Mouse (Mus musculus) heart, postnatal 0 days (tissue): ENCODE data around the gene Cd99l2. TPM values are rescaled to one million over a fixed set of nuclear protein-coding genes. Genes with fewer than 3 reads are reported as not detected.

Experiments
- ATAC-seq: fragments of 200-750 bp; cut with Nextera tagmentation; 2 replicates; pipeline ENCODE4 v1.8.0; 2017; ENCODE audit warnings: low read depth, moderate number of reproducible peaks, moderate library complexity; ENCODE audit not compliant: insufficient read depth
- DNase-seq: peaks from one replicate; pipeline ENCODE4 v3.0.0-alpha.2; 2016; ENCODE audit warnings: low spot score
- H3K27ac ChIP-seq: fragments of 300-500 bp; sonication (generic); 2 replicates; pipeline ENCODE4 v1.5.1; 2014; ENCODE audit warnings: low read depth, mild to moderate bottlenecking
- H3K27me3 ChIP-seq: fragments of 300-500 bp; sonication (generic); 2 replicates; pipeline ENCODE4 v1.6.1; 2014; ENCODE audit warnings: low read length, mixed read lengths; ENCODE audit not compliant: control insufficient read depth, insufficient read depth
- H3K36me3 ChIP-seq: fragments of 300-500 bp; sonication (generic); replicated peaks from 2 replicates; pipeline ENCODE4 v1.6.1; 2014; ENCODE audit warnings: low read length, mixed read lengths; ENCODE audit not compliant: control insufficient read depth, insufficient read depth
- H3K4me1 ChIP-seq: fragments of 300-500 bp; sonication (generic); 2 replicates; pipeline ENCODE4 v1.6.1; 2014; ENCODE audit warnings: antibody characterized with exemption; ENCODE audit not compliant: control insufficient read depth, insufficient read depth
- H3K4me2 ChIP-seq: fragments of 300-500 bp; sonication (generic); 2 replicates; pipeline ENCODE4 v1.6.1; 2014; ENCODE audit warnings: low read depth, mild to moderate bottlenecking, low read length, moderate library complexity
- H3K4me3 ChIP-seq: fragments of 300-500 bp; sonication (generic); 2 replicates; pipeline ENCODE4 v1.5.1; 2014; ENCODE audit warnings: low read depth, low read length
- H3K9ac ChIP-seq: fragments of 300-500 bp; sonication (generic); replicated peaks from 2 replicates; pipeline ENCODE4 v1.6.1; 2014; ENCODE audit warnings: low read depth, low read length, mixed read lengths
- H3K9me3 ChIP-seq: fragments of 300-500 bp; sonication (generic); replicated peaks from 2 replicates; pipeline ENCODE4 v1.6.1; 2016; ENCODE audit warnings: low read length; ENCODE audit not compliant: control insufficient read depth
- CTCF ChIP-seq: IDR thresholded peaks from 2 replicates; pipeline ENCODE4 v1.5.1; 2016; ENCODE audit warnings: antibody characterized with exemption, control low read depth, low read depth
- EP300 ChIP-seq: IDR thresholded peaks from 2 replicates; pipeline ENCODE4 v1.6.1; 2016; ENCODE audit warnings: antibody characterized with exemption, low read depth
- WGBS: fragments of 180-500 bp; shearing (Covaris S2); extraction: QIAGEN DNeasy Blood & Tissue Kit; methylation state at CpG from one replicate; pipeline ENCODE4 v1.1.7; 2014; 5-methylcytosine and 5-hydroxymethylcytosine counted together
- polyA plus RNA-seq: library from polyadenylated mRNA; unstranded; fragments of >200 nt; fragmentation: Nextera tagmentation; extraction: Ambion mirVana; gene quantifications from 2 replicates; pipeline ENCODE4 v1.2.1, GENCODE M21; 2015
- total RNA-seq: library from RNA; depleted of rRNA; stranded (reverse); fragments of >200 nt; gene quantifications from 2 replicates; pipeline ENCODE4 v1.2.3, GENCODE M21; 2014; ENCODE audit warnings: low replicate concordance

The Cd99l2 gene
- total and polyA plus RNA-seq, 2 experiments from 2014 or later = 22.1 to 43.9 TPM

- no peak for ATAC-seq
- H3K27me3 ChIP-seq = no peaks in the 10 kb centered on the region
- no peak overlapping the region for H3K4me3 ChIP-seq
- peaks cover 10% of the 10 kb centered on the region; the same call in 1 of the 2 replicates for H3K4me1 ChIP-seq
- no peak overlapping the region for H3K4me2 ChIP-seq
- H3K9ac ChIP-seq = no peak overlapping the region
- no peaks in the 10 kb centered on the region for H3K9me3 ChIP-seq
- no peaks in the 10 kb centered on the region for H3K36me3 ChIP-seq
- WGBS = 53% methylated on average over 6 of the region's 6 CpGs
- TF ChIP-seq EP300 (no peak), CTCF (no peak)
- no peak overlapping the region for H3K27ac ChIP-seq
- no peak for DNase-seq
Observed at GRCm38 (mm10) chrX:71528646-71529045, 36.0 kb upstream of the Cd99l2 start.

GRCm38 (mm10) chrX:71528150-71528549, 35.5 kb upstream of the Cd99l2 start:
- H3K36me3 ChIP-seq = no peaks in the 10 kb centered on the region
- no peak for DNase-seq
- 55% methylated on average over 3 of the region's 3 CpGs for WGBS
- no peak overlapping the region for H3K4me3 ChIP-seq
- no peak overlapping the region for H3K27ac ChIP-seq
- no peak for ATAC-seq
- no peaks in the 10 kb centered on the region for H3K9me3 ChIP-seq
- H3K4me1 ChIP-seq = peaks cover 10% of the 10 kb centered on the region; the same call in 1 of the 2 replicates
- TF ChIP-seq CTCF = no peak
- TF ChIP-seq EP300 = no peak
- H3K4me2 ChIP-seq = no peak overlapping the region
- H3K9ac ChIP-seq = no peak overlapping the region
- no peaks in the 10 kb centered on the region for H3K27me3 ChIP-seq

DNA sequence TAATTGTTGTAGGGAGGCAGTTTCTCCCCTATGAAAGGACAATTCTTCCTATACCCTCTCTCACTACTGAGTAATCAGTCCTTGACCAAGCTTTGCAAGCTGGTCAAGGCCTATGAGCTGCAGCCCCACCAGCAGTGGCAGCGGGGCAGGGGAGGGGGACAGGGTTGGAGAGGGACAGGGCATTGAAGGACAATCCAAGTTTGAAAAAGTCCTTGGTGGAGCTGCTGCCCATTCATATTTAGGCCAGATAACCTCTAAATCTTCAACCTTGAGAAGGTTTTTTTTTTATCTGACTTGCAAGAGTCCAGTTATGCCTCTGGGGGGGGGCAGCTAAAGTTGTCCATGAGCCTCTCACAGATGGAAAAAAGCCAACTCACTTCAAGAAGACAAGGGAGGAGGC, 34.8 kb upstream of the Cd99l2 start:
- no peak for ATAC-seq
- H3K27me3 ChIP-seq = no peaks in the 10 kb centered on the region
- no peak overlapping the region for H3K4me2 ChIP-seq
- WGBS = 73% methylated on average over 1 of the region's 1 CpGs
- no peaks in the 10 kb centered on the region for H3K9me3 ChIP-seq
- H3K36me3 ChIP-seq = no peaks in the 10 kb centered on the region
- no peak overlapping the region for H3K9ac ChIP-seq
- H3K27ac ChIP-seq = no peak overlapping the region
- H3K4me3 ChIP-seq = no peak overlapping the region
- H3K4me1 ChIP-seq = peaks cover 10% of the 10 kb centered on the region; the same call in 1 of the 2 replicates
- peak; percentile 10 for DNase-seq
- TF ChIP-seq EP300 (no peak), CTCF (no peak)

- no peak for TF ChIP-seq CTCF
- no peak for TF ChIP-seq EP300
- Histone ChIP-seq H3K27me3 (no peaks in the 10 kb centered on the region), H3K4me1 (peaks cover 10% of the 10 kb centered on the region; the same call in 1 of the 2 replicates), H3K9me3 (no peaks in the 10 kb centered on the region), H3K9ac (no peak overlapping the region), H3K4me3 (no peak overlapping the region), H3K4me2 (no peak overlapping the region), H3K27ac (no peak overlapping the region), H3K36me3 (no peaks in the 10 kb centered on the region)
- DNase-seq = no peak
- ATAC-seq = no peak
- 26% methylated on average over 3 of the region's 3 CpGs for WGBS
Observed at GRCm38 (mm10) chrX:71525593-71526299, 33.1 kb upstream of the Cd99l2 start.

DNA sequence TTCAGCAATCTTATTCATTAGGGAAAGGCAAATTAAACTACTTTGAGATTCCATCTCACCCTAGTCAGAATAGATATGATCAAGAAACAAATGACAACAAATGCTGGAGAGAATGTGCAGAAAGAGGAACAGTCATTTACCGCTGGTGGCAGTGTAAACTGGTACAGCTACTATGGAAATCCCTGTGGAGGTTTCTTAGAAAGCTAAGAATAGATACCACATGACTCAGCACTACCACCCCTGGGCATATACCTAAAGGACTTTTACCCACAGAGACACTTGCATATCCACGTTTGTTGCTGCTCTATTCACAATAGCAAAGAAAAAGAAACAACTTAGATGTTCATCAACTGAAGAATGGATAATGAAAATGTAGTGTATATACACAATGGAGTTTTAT, 31.7 kb upstream of the Cd99l2 start:
- no peak overlapping the region for H3K4me2 ChIP-seq
- no peak overlapping the region for H3K4me3 ChIP-seq
- no peaks in the 10 kb centered on the region for H3K36me3 ChIP-seq
- H3K9me3 ChIP-seq = no peaks in the 10 kb centered on the region
- TF ChIP-seq CTCF (no peak), EP300 (no peak)
- no peak overlapping the region for H3K9ac ChIP-seq
- DNase-seq = peak; percentile 8
- H3K27me3 ChIP-seq = no peaks in the 10 kb centered on the region
- peaks cover 10% of the 10 kb centered on the region; the same call in 1 of the 2 replicates for H3K4me1 ChIP-seq
- ATAC-seq = no peak
- WGBS = 39% methylated on average over 2 of the region's 2 CpGs
- H3K27ac ChIP-seq = no peak overlapping the region

DNA sequence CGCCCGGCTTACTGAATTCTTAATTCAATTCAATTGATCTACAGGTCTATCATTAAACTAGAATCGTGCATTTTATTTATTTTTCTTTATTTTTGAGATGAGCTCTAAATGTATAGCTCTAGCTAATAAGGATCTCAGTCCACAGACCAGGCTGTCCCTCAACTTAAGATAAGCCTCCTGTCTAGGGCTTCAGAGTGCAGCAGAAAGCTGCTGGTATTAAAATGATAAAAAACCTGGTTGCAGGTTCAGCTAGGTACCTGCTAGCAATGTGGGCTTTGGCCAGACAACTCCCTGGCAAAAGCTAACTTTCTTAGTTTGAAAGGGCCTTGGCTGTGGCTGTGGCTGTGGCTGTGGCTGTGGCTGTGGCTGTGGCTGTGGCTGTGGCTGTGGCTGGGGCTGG, 30.2 kb upstream of the Cd99l2 start:
- H3K36me3 ChIP-seq = no peaks in the 10 kb centered on the region
- H3K9me3 ChIP-seq = no peaks in the 10 kb centered on the region
- WGBS = 84% methylated on average over 3 of the region's 3 CpGs
- no peak for DNase-seq
- H3K9ac ChIP-seq = no peak overlapping the region
- H3K27me3 ChIP-seq = no peaks in the 10 kb centered on the region
- TF ChIP-seq EP300 (no peak), CTCF (no peak)
- H3K27ac ChIP-seq = no peak overlapping the region
- ATAC-seq = no peak
- H3K4me2 ChIP-seq = no peak overlapping the region
- H3K4me1 ChIP-seq = peaks cover 7% of the 10 kb centered on the region; the same call in 1 of the 2 replicates
- no peak overlapping the region for H3K4me3 ChIP-seq
